Mouse (Mus musculus) lung, embryonic 16.5 days (tissue): ENCODE results near the gene Gpr19. TPM values are rescaled to one million over a fixed set of nuclear protein-coding genes. Genes with fewer than 3 reads are reported as not detected.

Source experiments
- ATAC-seq: fragments of 200-750 bp; cut with Nextera tagmentation; 2 replicates; pipeline ENCODE4 v1.8.0; 2017; ENCODE audit warnings: low read depth, mild to moderate bottlenecking, moderate library complexity
- H3K27ac ChIP-seq: fragments of 300-500 bp; sonication (generic); 2 replicates; pipeline ENCODE4 v1.5.1; 2014; ENCODE audit warnings: mild to moderate bottlenecking, control low read depth, low read length
- H3K27me3 ChIP-seq: fragments of 300-500 bp; sonication (generic); 2 replicates; pipeline ENCODE4 v1.6.1; 2014; ENCODE audit warnings: low read depth, low read length, mixed read lengths; ENCODE audit not compliant: control insufficient read depth, insufficient read depth
- H3K36me3 ChIP-seq: fragments of 300-500 bp; sonication (generic); 2 replicates; pipeline ENCODE4 v1.6.1; 2014; ENCODE audit warnings: low read length; ENCODE audit not compliant: control insufficient read depth, insufficient read depth
- H3K4me1 ChIP-seq: fragments of 300-500 bp; sonication (generic); replicated peaks from 2 replicates; pipeline ENCODE4 v1.6.1; 2014; ENCODE audit warnings: low read length, mixed read lengths; ENCODE audit not compliant: control insufficient read depth, insufficient read depth
- H3K4me2 ChIP-seq: fragments of 300-500 bp; sonication (generic); 2 replicates; pipeline ENCODE4 v1.6.1; 2014; ENCODE audit warnings: low read depth, low read length, control low read depth
- H3K4me3 ChIP-seq: fragments of 300-500 bp; sonication (generic); 2 replicates; pipeline ENCODE4 v1.5.1; 2014; ENCODE audit warnings: mild to moderate bottlenecking, low read length, control low read depth
- H3K9ac ChIP-seq: fragments of 300-500 bp; sonication (generic); 2 replicates; pipeline ENCODE4 v1.6.1; 2014; ENCODE audit warnings: low read length, control low read depth
- H3K9me3 ChIP-seq: fragments of 300-500 bp; sonication (generic); 2 replicates; pipeline ENCODE4 v1.6.1; 2016; ENCODE audit warnings: low read length; ENCODE audit not compliant: control insufficient read depth
- WGBS: fragments of 180-500 bp; shearing (Covaris S2); extraction: QIAGEN DNeasy Blood & Tissue Kit; methylation state at CpG from one replicate; pipeline ENCODE4 v1.1.7; 2014; 5-methylcytosine and 5-hydroxymethylcytosine counted together
- polyA plus RNA-seq: library from polyadenylated mRNA; unstranded; fragments of >200 nt; fragmentation: Nextera tagmentation; extraction: Ambion mirVana; gene quantifications from 2 replicates; pipeline ENCODE4 v1.2.1, GENCODE M21; 2015

Gpr19 gene
- polyA plus RNA-seq, 1 experiment from 2014 or later, result 11.7 TPM

- H3K9ac ChIP-seq, result no peak overlapping the region
- H3K36me3 ChIP-seq, result no peaks in the 10 kb centered on the region
- H3K9me3 ChIP-seq, result no peaks in the 10 kb centered on the region
- H3K27me3 ChIP-seq, result no peaks in the 10 kb centered on the region
- no peaks in the 10 kb centered on the region for H3K4me1 ChIP-seq
- H3K4me2 ChIP-seq, result no peak overlapping the region
- 67% methylated on average over 10 of the region's 10 CpGs for WGBS
- no peak overlapping the region for H3K27ac ChIP-seq
- no peak overlapping the region for H3K4me3 ChIP-seq
- no peak for ATAC-seq
Observed at GRCm38 (mm10) chr6:134822844-134823243, 75.5 kb downstream of the Gpr19 start.

- Histone ChIP-seq H3K27ac (no peak overlapping the region), H3K9me3 (no peaks in the 10 kb centered on the region), H3K9ac (no peak overlapping the region), H3K4me3 (no peak overlapping the region), H3K27me3 (no peaks in the 10 kb centered on the region), H3K4me2 (no peak overlapping the region), H3K36me3 (no peaks in the 10 kb centered on the region), H3K4me1 (no peaks in the 10 kb centered on the region)
- peak; percentile 34; the same call in 1 of the 2 replicates for ATAC-seq
- WGBS, result 27% methylated on average over 6 of the region's 6 CpGs
Observed at GRCm38 (mm10) chr6:134820411-134820810, 78.0 kb downstream of the Gpr19 start.

GRCm38 (mm10) chr6:134819741-134820140 is 78.6 kb downstream of the Gpr19 start:
- Histone ChIP-seq H3K9me3 (no peaks in the 10 kb centered on the region), H3K4me3 (no peak overlapping the region), H3K36me3 (no peaks in the 10 kb centered on the region), H3K4me2 (no peak overlapping the region), H3K4me1 (no peaks in the 10 kb centered on the region), H3K27ac (no peak overlapping the region), H3K9ac (no peak overlapping the region), H3K27me3 (no peaks in the 10 kb centered on the region)
- no peak for ATAC-seq
- WGBS, result 18% methylated on average over 5 of the region's 5 CpGs

Other genes starting within 250 kb of the Gpr19 start
- gene Dusp16, start 106.0 kb downstream of the Gpr19 start, polyA plus RNA-seq, result 9.7 and 10.9 TPM in 2 replicates
- 3.0 and 3.5 TPM in 2 replicates for gene Crebl2, start 68.4 kb downstream of the Gpr19 start, polyA plus RNA-seq
- gene Cdkn1b, start 21.8 kb upstream of the Gpr19 start, polyA plus RNA-seq, result 20.0 and 21.7 TPM in 2 replicates
- 1.8 and 1.9 TPM in 2 replicates for gene Apold1, start 83.1 kb upstream of the Gpr19 start, polyA plus RNA-seq
- 123 and 131 TPM in 2 replicates for gene Ddx47, start 113.0 kb upstream of the Gpr19 start, polyA plus RNA-seq
- 133 and 162 TPM in 2 replicates for gene Gprc5a, start 167.1 kb upstream of the Gpr19 start, polyA plus RNA-seq
- not detected in 2 replicates for gene Gprc5d, start 219.7 kb upstream of the Gpr19 start, polyA plus RNA-seq